Mouse (Mus musculus) embryonic facial prominence, embryonic 11.5 days (tissue): ENCODE measurements at regions not wholly inside any gene's neighbourhood (a gene's known extent, or its start where the extent isn't known, plus 50 kb on each side); places are given as distances from the start of the nearest gene placed in this dataset.
A peak's percentile ranks its signal among the peaks of the same experiment; 100 is the strongest.

Experiments
- ATAC-seq: fragments of 200-750 bp; cut with Nextera tagmentation; replicated peaks from 2 replicates; pipeline ENCODE4 v1.8.0; 2017; ENCODE audit warnings: low read depth; ENCODE audit not compliant: insufficient number of reproducible peaks, low FRiP score, low TSS enrichment
- DNase-seq: peaks from one replicate; pipeline ENCODE4 v3.0.0-alpha.2; 2015; ENCODE audit warnings: low spot score
- H3K27ac ChIP-seq: fragments of 300-500 bp; sonication (generic); replicated peaks from 2 replicates; pipeline ENCODE4 v1.5.1; 2014; ENCODE audit warnings: mild to moderate bottlenecking, low read depth, low read length, control low read depth
- H3K27me3 ChIP-seq: fragments of 300-500 bp; sonication (generic); 2 replicates; pipeline ENCODE4 v1.6.1; 2014; ENCODE audit warnings: mild to moderate bottlenecking, low read length, moderate library complexity, mixed read lengths; ENCODE audit not compliant: control insufficient read depth, insufficient read depth
- H3K36me3 ChIP-seq: fragments of 300-500 bp; sonication (generic); replicated peaks from 2 replicates; pipeline ENCODE4 v1.6.1; 2014; ENCODE audit warnings: low read depth, mild to moderate bottlenecking, low read length, moderate library complexity, mixed read lengths; ENCODE audit not compliant: control insufficient read depth, insufficient read depth
- H3K4me1 ChIP-seq: fragments of 300-500 bp; sonication (generic); 2 replicates; pipeline ENCODE4 v1.6.1; 2014; ENCODE audit warnings: low read length, mixed read lengths; ENCODE audit not compliant: control insufficient read depth, insufficient read depth
- H3K4me2 ChIP-seq: fragments of 300-500 bp; sonication (generic); 2 replicates; pipeline ENCODE4 v1.6.1; 2014; ENCODE audit warnings: low read depth, mild to moderate bottlenecking, control low read depth, low read length, moderate library complexity
- H3K4me3 ChIP-seq: fragments of 300-500 bp; sonication (generic); 2 replicates; pipeline ENCODE4 v1.5.1; 2014; ENCODE audit warnings: low read depth, low read length, control low read depth
- H3K9ac ChIP-seq: fragments of 300-500 bp; sonication (generic); replicated peaks from 2 replicates; pipeline ENCODE4 v1.6.1; 2014; ENCODE audit warnings: mild to moderate bottlenecking, control low read depth, low read length
- H3K9me3 ChIP-seq: fragments of 300-500 bp; sonication (generic); replicated peaks from 2 replicates; pipeline ENCODE4 v1.6.1; 2016; ENCODE audit warnings: mild to moderate bottlenecking, low read length, inconsistent platforms, mixed read lengths; ENCODE audit not compliant: control insufficient read depth
- WGBS: fragments of 180-500 bp; shearing (Covaris S2); extraction: QIAGEN DNeasy Blood & Tissue Kit; methylation state at CpG from one replicate; pipeline ENCODE4 v1.1.7; 2014; 5-methylcytosine and 5-hydroxymethylcytosine counted together

DNA sequence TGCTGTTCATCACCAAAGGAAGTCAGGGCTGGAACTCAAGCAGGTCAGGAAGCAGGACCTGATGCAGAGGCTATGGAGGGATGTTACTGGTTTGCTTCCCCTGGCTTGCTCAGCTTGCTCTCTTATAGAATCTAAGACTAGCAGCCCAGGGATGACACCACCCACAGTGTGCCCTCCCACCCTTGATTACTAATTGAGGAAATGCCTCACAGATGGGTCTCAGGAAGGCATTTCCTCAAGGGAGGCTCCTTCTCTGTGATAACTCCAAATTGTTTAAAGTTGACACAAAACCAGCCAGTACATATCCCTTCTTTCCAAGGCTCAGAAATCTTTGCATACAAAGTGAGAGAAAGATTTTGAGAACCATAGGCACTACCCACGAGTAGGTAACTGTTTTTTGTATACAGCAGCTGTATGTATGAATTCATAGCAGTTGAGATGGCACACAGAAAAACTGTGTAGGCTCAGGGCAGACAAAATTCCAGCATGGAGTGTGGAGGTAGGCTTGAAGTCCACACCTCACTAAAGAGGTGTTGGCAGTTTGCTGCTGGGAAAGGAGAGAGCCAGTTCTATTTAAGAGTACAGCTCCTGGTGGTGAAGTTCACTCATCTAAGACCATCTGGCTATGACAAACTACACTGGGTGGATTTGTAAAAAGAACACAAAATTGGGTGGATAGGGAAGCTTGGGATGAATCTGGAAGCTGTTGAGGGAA, 317.0 kb downstream of the Epm2a start:
- no peak overlapping the region for H3K4me2 ChIP-seq
- no peaks in the 10 kb centered on the region for H3K9me3 ChIP-seq
- no peak overlapping the region for H3K27ac ChIP-seq
- no peaks in the 10 kb centered on the region for H3K36me3 ChIP-seq
- no peak overlapping the region for H3K9ac ChIP-seq
- 72% methylated on average over 1 of the region's 1 CpGs for WGBS
- DNase-seq (no peak), ATAC-seq (no peak)
- H3K4me3 ChIP-seq = no peak overlapping the region
- no peaks in the 10 kb centered on the region for H3K4me1 ChIP-seq
- H3K27me3 ChIP-seq = no peaks in the 10 kb centered on the region

DNA sequence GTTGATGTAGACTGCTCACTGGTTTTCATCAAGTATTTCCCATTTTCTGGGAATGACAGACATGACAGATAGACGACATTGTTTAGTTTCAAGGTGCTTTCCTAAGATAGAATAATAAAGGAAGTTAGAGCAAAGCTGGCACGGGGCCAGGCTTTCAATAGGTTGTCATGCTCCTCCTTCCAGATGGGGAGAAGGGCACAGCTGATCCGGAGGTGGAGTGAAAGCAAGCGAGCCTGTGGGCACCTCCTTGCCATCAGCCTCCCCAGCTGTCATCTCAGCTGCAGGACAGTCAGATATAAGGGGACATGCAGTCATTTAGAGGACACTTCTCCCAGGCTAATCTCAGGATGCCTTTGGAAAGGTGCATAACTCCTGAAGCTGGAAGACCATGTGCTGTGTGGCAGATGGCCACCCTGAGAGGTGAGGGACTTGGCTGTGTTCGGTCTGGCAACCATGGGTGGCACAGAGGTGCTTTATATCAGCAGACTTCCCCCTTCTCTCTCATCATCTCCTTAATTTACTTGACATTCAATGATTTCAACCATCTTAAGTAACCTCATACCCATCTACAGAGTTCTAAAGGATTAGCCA, 318.6 kb downstream of the Epm2a start:
- H3K36me3 ChIP-seq = no peaks in the 10 kb centered on the region
- no peaks in the 10 kb centered on the region for H3K27me3 ChIP-seq
- no peaks in the 10 kb centered on the region for H3K4me1 ChIP-seq
- H3K9me3 ChIP-seq = no peaks in the 10 kb centered on the region
- no peak overlapping the region for H3K4me3 ChIP-seq
- H3K9ac ChIP-seq = no peak overlapping the region
- no peak for ATAC-seq
- H3K4me2 ChIP-seq = no peak overlapping the region
- 79% methylated on average over 5 of the region's 5 CpGs for WGBS
- H3K27ac ChIP-seq = no peak overlapping the region
- DNase-seq = no peak

DNA sequence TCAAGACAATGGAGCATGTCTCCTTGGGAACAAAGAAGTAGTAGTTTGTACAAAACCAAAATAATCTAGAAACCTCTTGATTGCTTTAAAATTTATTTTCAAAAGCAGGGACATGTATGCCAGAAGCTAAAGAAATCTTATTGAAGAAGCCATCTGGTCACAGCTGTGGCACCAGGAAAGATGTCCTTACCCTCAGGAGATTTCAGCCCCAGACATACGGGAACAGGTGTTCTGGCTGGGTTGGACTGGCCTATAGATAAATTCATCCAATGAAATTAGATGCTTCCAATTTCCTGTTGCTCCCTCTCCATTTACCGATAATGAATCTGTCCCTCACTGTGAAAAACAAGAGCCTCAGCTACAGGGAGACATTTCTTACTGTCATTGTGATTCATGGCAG, 366.5 kb downstream of the Epm2a start:
- no peak overlapping the region for H3K27ac ChIP-seq
- H3K4me2 ChIP-seq = no peak overlapping the region
- no peaks in the 10 kb centered on the region for H3K27me3 ChIP-seq
- 65% methylated on average over 2 of the region's 2 CpGs for WGBS
- H3K9ac ChIP-seq = no peak overlapping the region
- no peak overlapping the region for H3K4me3 ChIP-seq
- no peaks in the 10 kb centered on the region for H3K36me3 ChIP-seq
- no peaks in the 10 kb centered on the region for H3K9me3 ChIP-seq
- ATAC-seq (no peak), DNase-seq (no peak)
- H3K4me1 ChIP-seq = no peaks in the 10 kb centered on the region

DNA sequence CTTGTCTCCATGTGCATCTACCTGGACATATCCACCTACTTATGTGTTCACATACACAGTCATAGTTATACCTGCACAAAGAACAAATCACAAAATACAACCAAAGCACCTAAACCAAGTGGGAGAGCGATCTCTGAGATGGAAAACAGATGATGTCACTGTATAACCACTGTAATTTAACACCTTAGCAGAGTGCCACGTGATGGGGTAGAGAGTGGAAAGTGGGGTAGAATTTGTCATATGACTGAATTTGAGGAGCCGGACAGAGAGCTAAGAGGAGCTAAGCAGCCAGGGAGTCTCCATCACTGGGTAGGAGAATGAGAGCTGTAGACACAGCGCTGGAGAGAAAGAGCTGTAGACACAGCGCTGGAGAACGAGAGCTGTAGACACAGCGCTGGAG, 381.6 kb downstream of the Epm2a start:
- WGBS = 77% methylated on average over 7 of the region's 7 CpGs

DNA sequence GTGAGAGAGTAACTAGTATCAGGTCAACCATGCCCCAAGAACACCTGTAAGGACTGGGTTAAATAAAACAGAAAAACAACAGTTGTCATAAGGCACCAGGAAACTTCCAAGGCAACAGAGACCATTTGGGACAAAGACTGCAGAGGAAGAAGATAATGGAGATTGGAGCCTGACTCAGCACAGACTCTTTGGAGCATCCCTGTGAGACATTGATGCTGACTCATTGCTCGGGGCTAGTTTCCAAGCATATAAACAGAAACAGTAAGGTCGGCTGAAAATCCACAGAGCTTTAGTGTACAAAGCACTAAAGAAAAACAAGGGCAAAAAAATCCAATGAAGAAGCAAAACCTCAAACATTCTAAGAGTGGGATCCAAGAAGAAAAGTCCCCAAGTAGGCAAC, 386.3 kb downstream of the Epm2a start:
- no peak overlapping the region for H3K4me3 ChIP-seq
- no peak for DNase-seq
- no peaks in the 10 kb centered on the region for H3K4me1 ChIP-seq
- no peaks in the 10 kb centered on the region for H3K9me3 ChIP-seq
- no peak overlapping the region for H3K4me2 ChIP-seq
- no peaks in the 10 kb centered on the region for H3K36me3 ChIP-seq
- H3K27me3 ChIP-seq = no peaks in the 10 kb centered on the region
- no peak overlapping the region for H3K27ac ChIP-seq
- WGBS = 74% methylated on average over 2 of the region's 2 CpGs
- no peak overlapping the region for H3K9ac ChIP-seq
- ATAC-seq = no peak

More for the DNA sequence above, 381.6 kb downstream of the Epm2a start:
- no peak overlapping the region for H3K9ac ChIP-seq
- H3K9me3 ChIP-seq = no peaks in the 10 kb centered on the region
- no peak overlapping the region for H3K27ac ChIP-seq
- no peaks in the 10 kb centered on the region for H3K27me3 ChIP-seq
- no peaks in the 10 kb centered on the region for H3K36me3 ChIP-seq
- no peak overlapping the region for H3K4me3 ChIP-seq
- ATAC-seq (no peak), DNase-seq (no peak)
- no peak overlapping the region for H3K4me2 ChIP-seq
- no peaks in the 10 kb centered on the region for H3K4me1 ChIP-seq

DNA sequence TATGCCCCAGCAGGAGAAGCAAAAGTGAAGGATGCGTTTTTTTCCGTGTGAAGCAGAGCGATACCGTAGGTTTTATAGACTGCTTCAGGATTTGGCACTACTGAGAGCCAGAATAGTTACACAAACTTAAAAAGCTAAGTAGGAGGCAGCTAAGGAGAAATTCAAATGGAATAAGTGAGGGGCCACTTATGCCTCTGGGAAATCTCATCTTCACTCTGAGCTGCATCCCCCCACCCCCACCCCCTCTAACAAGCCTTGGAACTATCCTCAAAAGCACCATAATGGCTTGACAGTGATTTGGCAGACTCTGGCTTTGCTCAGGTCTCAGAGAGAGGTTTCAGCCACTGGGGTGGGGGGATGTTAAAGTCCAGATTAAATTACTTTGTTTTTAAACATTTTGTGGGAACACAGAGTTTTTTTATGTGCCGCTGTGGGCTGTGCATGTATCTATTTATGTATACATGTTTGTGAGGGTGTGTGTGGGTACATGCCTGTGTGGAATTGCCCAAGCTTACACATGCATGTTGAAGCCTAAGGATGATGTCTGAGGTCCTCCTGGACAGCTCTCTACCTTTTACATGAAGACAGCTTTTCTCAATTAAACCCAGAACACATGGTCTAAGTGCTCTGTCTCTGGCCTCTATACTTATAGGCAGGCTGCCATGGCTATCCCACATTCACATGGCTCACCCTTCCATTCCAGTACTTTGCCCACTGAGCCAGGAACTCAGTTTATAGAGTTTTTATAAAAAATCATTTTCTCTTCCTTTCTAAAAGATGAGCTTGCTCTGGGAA, 396.6 kb downstream of the Epm2a start:
- Histone ChIP-seq H3K36me3 (no peaks in the 10 kb centered on the region), H3K4me3 (no peak overlapping the region), H3K9ac (no peak overlapping the region), H3K27ac (no peak overlapping the region), H3K4me2 (no peak overlapping the region), H3K4me1 (no peaks in the 10 kb centered on the region), H3K27me3 (no peaks in the 10 kb centered on the region), H3K9me3 (no peaks in the 10 kb centered on the region)
- WGBS = 88% methylated on average over 5 of the region's 5 CpGs
- DNase-seq = no peak
- peak; percentile 18; the same call in 1 of the 2 replicates for ATAC-seq

DNA sequence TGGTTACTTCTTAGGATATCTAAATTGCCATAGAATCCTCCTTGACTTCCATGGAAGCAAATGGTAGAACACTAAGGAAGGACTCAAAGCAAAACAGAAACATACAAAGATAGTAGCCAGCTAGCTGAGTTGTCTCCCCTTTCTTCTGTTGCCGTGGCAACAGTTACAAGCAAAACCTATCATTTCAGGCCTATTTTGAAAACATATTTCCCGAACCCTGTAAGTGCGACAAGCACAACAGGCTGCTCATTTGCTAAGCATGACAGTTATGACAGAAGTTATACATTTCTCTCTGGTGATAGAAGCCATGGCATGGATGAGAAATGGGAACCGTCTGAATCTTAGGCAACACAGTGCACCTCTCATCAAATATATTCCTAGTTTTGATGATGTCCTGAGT, 402.4 kb downstream of the Epm2a start:
- H3K9me3 ChIP-seq = no peaks in the 10 kb centered on the region
- WGBS = 83% methylated on average over 4 of the region's 4 CpGs
- no peaks in the 10 kb centered on the region for H3K27me3 ChIP-seq
- no peaks in the 10 kb centered on the region for H3K36me3 ChIP-seq
- no peak overlapping the region for H3K9ac ChIP-seq
- ATAC-seq (no peak), DNase-seq (no peak)
- no peaks in the 10 kb centered on the region for H3K4me1 ChIP-seq
- no peak overlapping the region for H3K27ac ChIP-seq
- H3K4me3 ChIP-seq = no peak overlapping the region
- H3K4me2 ChIP-seq = no peak overlapping the region

DNA sequence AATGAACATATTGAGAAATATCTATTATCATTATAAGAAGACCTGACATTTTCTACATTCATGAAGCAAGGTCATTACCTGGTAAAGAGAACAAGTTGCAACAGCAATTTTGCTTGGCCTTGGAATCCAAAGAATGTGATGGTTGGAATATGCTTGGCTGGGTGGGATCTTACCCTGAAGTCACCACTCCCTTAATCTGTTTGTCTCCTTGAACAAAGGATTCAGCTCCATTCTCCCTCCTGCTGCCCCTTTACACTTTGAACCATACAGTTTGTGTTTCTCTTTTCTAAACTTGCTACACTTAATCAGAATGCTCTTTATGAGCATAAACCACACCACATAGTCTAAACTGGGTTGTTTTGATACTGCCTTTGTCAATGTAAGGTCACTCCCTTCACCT, 403.8 kb downstream of the Epm2a start:
- H3K4me3 ChIP-seq = no peak overlapping the region
- H3K9ac ChIP-seq = no peak overlapping the region
- H3K36me3 ChIP-seq = no peaks in the 10 kb centered on the region
- no peak for DNase-seq
- H3K27ac ChIP-seq = no peak overlapping the region
- H3K27me3 ChIP-seq = no peaks in the 10 kb centered on the region
- H3K4me1 ChIP-seq = no peaks in the 10 kb centered on the region
- no peak for ATAC-seq
- H3K4me2 ChIP-seq = no peak overlapping the region
- no peaks in the 10 kb centered on the region for H3K9me3 ChIP-seq
